Mouse (Mus musculus): ENCODE results near the gene Arrb2. TPM values are rescaled to one million over a fixed set of nuclear protein-coding genes. Genes with fewer than 3 reads are reported as not detected.
A peak's percentile ranks its signal among the peaks of the same experiment; 100 is the strongest.

The Arrb2 gene
- polyA plus RNA-seq, 1 experiment from 2014 or later: 21.4 TPM

- Histone ChIP-seq H3K4me3 (ENCODE audit: low read depth, low read length) (no peak overlapping the region), H3K9me3 (replicated peaks; ENCODE audit: control insufficient read depth, low read length) (no peaks in the 10 kb centered on the region), H3K27ac (replicated peaks; ENCODE audit: low read depth, low read length) (no peak overlapping the region), H3K4me1 (ENCODE audit: control insufficient read depth, insufficient read depth, low read length) (no peaks in the 10 kb centered on the region), H3K9ac (replicated peaks; ENCODE audit: low read length) (no peak overlapping the region), H3K36me3 (replicated peaks; ENCODE audit: control insufficient read depth, insufficient read depth, low read depth, low read length) (no peaks in the 10 kb centered on the region), H3K4me2 (ENCODE audit: low read depth, low read length) (no peak overlapping the region), H3K27me3 (ENCODE audit: control insufficient read depth, insufficient read depth, low read length) (no peaks in the 10 kb centered on the region)
- WGBS: 85% methylated on average over 1 of the region's 1 CpGs
- DNase-seq (ENCODE audit: low spot score) (no peak), ATAC-seq (replicated peaks; ENCODE audit: insufficient number of reproducible peaks, low FRiP score, low TSS enrichment, low read depth) (no peak)
Observed at GRCm38 (mm10) chr11:70447373-70447772, 14.9 kb downstream of the Arrb2 start.

- ATAC-seq (replicated peaks; ENCODE audit: insufficient number of reproducible peaks, low FRiP score, low TSS enrichment, low read depth) (no peak), DNase-seq (ENCODE audit: low spot score) (no peak)
- H3K36me3 ChIP-seq (replicated peaks; ENCODE audit: control insufficient read depth, insufficient read depth, low read depth, low read length): no peaks in the 10 kb centered on the region
- no peak overlapping the region for H3K27ac ChIP-seq (replicated peaks; ENCODE audit: low read depth, low read length)
- no peaks in the 10 kb centered on the region for H3K9me3 ChIP-seq (replicated peaks; ENCODE audit: control insufficient read depth, low read length)
- no peak overlapping the region for H3K4me2 ChIP-seq (ENCODE audit: low read depth, low read length)
- WGBS: 82% methylated on average over 2 of the region's 2 CpGs
- H3K4me3 ChIP-seq (ENCODE audit: low read depth, low read length): no peak overlapping the region
- H3K4me1 ChIP-seq (ENCODE audit: control insufficient read depth, insufficient read depth, low read length): no peaks in the 10 kb centered on the region
- no peak overlapping the region for H3K9ac ChIP-seq (replicated peaks; ENCODE audit: low read length)
- H3K27me3 ChIP-seq (ENCODE audit: control insufficient read depth, insufficient read depth, low read length): no peaks in the 10 kb centered on the region
Observed at GRCm38 (mm10) chr11:70450926-70451325, 18.5 kb downstream of the Arrb2 start.

- peak; percentile 97 for ATAC-seq (replicated peaks; ENCODE audit: insufficient number of reproducible peaks, low FRiP score, low TSS enrichment, low read depth)
- Histone ChIP-seq H3K4me3 (ENCODE audit: low read depth, low read length) (peak within 1 kb of the TSS; percentile 64), H3K27ac (replicated peaks; ENCODE audit: low read depth, low read length) (peak within 1 kb of the TSS; percentile 89), H3K9me3 (replicated peaks; ENCODE audit: control insufficient read depth, low read length) (no peaks in the 10 kb centered on the region), H3K36me3 (replicated peaks; ENCODE audit: control insufficient read depth, insufficient read depth, low read depth, low read length) (no peaks in the 10 kb centered on the region), H3K4me2 (ENCODE audit: low read depth, low read length) (peak within 1 kb of the TSS; percentile 59), H3K27me3 (ENCODE audit: control insufficient read depth, insufficient read depth, low read length) (no peaks in the 10 kb centered on the region), H3K4me1 (ENCODE audit: control insufficient read depth, insufficient read depth, low read length) (no peaks in the 10 kb centered on the region), H3K9ac (replicated peaks; ENCODE audit: low read length) (peak within 1 kb of the TSS; percentile 72)
- WGBS: under 1% methylated on average over 46 of the region's 46 CpGs
- peak; percentile 97 for DNase-seq (ENCODE audit: low spot score)
Observed at GRCm38 (mm10) chr11:70451797-70452498, 19.5 kb downstream of the Arrb2 start, which contains the start of gene Med11. TSS of gene Med11 (plus strand) at chr11:70451919.

GRCm38 (mm10) chr11:70453261-70454044, 21.0 kb downstream of the Arrb2 start:
- Histone ChIP-seq H3K4me1 (ENCODE audit: control insufficient read depth, insufficient read depth, low read length) (no peaks in the 10 kb centered on the region), H3K27ac (replicated peaks; ENCODE audit: low read depth, low read length) (no peak overlapping the region), H3K9ac (replicated peaks; ENCODE audit: low read length) (no peak overlapping the region), H3K4me3 (ENCODE audit: low read depth, low read length) (no peak overlapping the region), H3K9me3 (replicated peaks; ENCODE audit: control insufficient read depth, low read length) (no peaks in the 10 kb centered on the region), H3K27me3 (ENCODE audit: control insufficient read depth, insufficient read depth, low read length) (peaks cover under 1% of the 10 kb centered on the region), H3K36me3 (replicated peaks; ENCODE audit: control insufficient read depth, insufficient read depth, low read depth, low read length) (no peaks in the 10 kb centered on the region), H3K4me2 (ENCODE audit: low read depth, low read length) (no peak overlapping the region)
- DNase-seq (ENCODE audit: low spot score): no peak
- ATAC-seq (replicated peaks; ENCODE audit: insufficient number of reproducible peaks, low FRiP score, low TSS enrichment, low read depth): no peak; the same call in 1 of the 2 replicates
- 85% methylated on average over 9 of the region's 9 CpGs for WGBS

- no peak for ATAC-seq (replicated peaks; ENCODE audit: insufficient number of reproducible peaks, low FRiP score, low TSS enrichment, low read depth)
- Histone ChIP-seq H3K4me2 (ENCODE audit: low read depth, low read length) (peak within 1 kb of the TSS; percentile 84), H3K4me3 (ENCODE audit: low read depth, low read length) (peak within 1 kb of the TSS; percentile 48), H3K27ac (replicated peaks; ENCODE audit: low read depth, low read length) (no peak within 1 kb of the TSS), H3K9ac (replicated peaks; ENCODE audit: low read length) (peak within 1 kb of the TSS; percentile 63), H3K36me3 (replicated peaks; ENCODE audit: control insufficient read depth, insufficient read depth, low read depth, low read length) (no peaks in the 10 kb centered on the region), H3K9me3 (replicated peaks; ENCODE audit: control insufficient read depth, low read length) (no peaks in the 10 kb centered on the region), H3K4me1 (ENCODE audit: control insufficient read depth, insufficient read depth, low read length) (no peaks in the 10 kb centered on the region), H3K27me3 (ENCODE audit: control insufficient read depth, insufficient read depth, low read length) (peaks cover 18% of the 10 kb centered on the region)
- peak; percentile 17 for DNase-seq (ENCODE audit: low spot score)
- WGBS: 24% methylated on average over 27 of the region's 32 CpGs
Observed at GRCm38 (mm10) chr11:70458688-70459600, 26.5 kb downstream of the Arrb2 start, which contains the start of gene Zmynd15. TSS of gene Zmynd15 (plus strand) at chr11:70459433.

GRCm38 (mm10) chr11:70459601-70460101, 27.2 kb downstream of the Arrb2 start, which contains the start of gene Cxcl16:
TSS of gene Cxcl16 (minus strand) at chr11:70459984.
- no peak within 1 kb of the TSS for H3K27ac ChIP-seq (replicated peaks; ENCODE audit: low read depth, low read length)
- H3K4me3 ChIP-seq (ENCODE audit: low read depth, low read length): peak within 1 kb of the TSS; percentile 48
- no peak for ATAC-seq (replicated peaks; ENCODE audit: insufficient number of reproducible peaks, low FRiP score, low TSS enrichment, low read depth)
- no peaks in the 10 kb centered on the region for H3K36me3 ChIP-seq (replicated peaks; ENCODE audit: control insufficient read depth, insufficient read depth, low read depth, low read length)
- peaks cover 21% of the 10 kb centered on the region for H3K27me3 ChIP-seq (ENCODE audit: control insufficient read depth, insufficient read depth, low read length)
- 5% methylated on average over 30 of the region's 30 CpGs for WGBS
- H3K4me1 ChIP-seq (ENCODE audit: control insufficient read depth, insufficient read depth, low read length): no peaks in the 10 kb centered on the region
- peak; percentile 23 for DNase-seq (ENCODE audit: low spot score)
- no peaks in the 10 kb centered on the region for H3K9me3 ChIP-seq (replicated peaks; ENCODE audit: control insufficient read depth, low read length)
- H3K4me2 ChIP-seq (ENCODE audit: low read depth, low read length): peak within 1 kb of the TSS; percentile 84
- peak within 1 kb of the TSS; percentile 63 for H3K9ac ChIP-seq (replicated peaks; ENCODE audit: low read length)

- 74% methylated on average over 5 of the region's 5 CpGs for whole genome bisulfite sequencing
- H3K4me2 ChIP-seq (ENCODE audit: low read depth, low read length): no peak overlapping the region
- ATAC-seq (replicated peaks; ENCODE audit: insufficient number of reproducible peaks, low FRiP score, low TSS enrichment, low read depth) (no peak), DNase-seq (ENCODE audit: low spot score) (no peak)
- H3K9me3 ChIP-seq (replicated peaks; ENCODE audit: control insufficient read depth, low read length): no peaks in the 10 kb centered on the region
- no peak overlapping the region for H3K27ac ChIP-seq (replicated peaks; ENCODE audit: low read depth, low read length)
- H3K4me3 ChIP-seq (ENCODE audit: low read depth, low read length): no peak overlapping the region
- H3K27me3 ChIP-seq (ENCODE audit: control insufficient read depth, insufficient read depth, low read length): peaks cover 24% of the 10 kb centered on the region
- no peaks in the 10 kb centered on the region; the same call in 1 of the 2 replicates for H3K4me1 ChIP-seq (ENCODE audit: control insufficient read depth, insufficient read depth, low read length)
- no peaks in the 10 kb centered on the region for H3K36me3 ChIP-seq (replicated peaks; ENCODE audit: control insufficient read depth, insufficient read depth, low read depth, low read length)
- H3K9ac ChIP-seq (replicated peaks; ENCODE audit: low read length): no peak overlapping the region
Observed at GRCm38 (mm10) chr11:70463970-70464369, 31.5 kb downstream of the Arrb2 start.

All from embryonic facial prominence, embryonic 11.5 days (tissue).